Mouse (Mus musculus) stomach, embryonic 16.5 days (tissue): ENCODE results near the gene Btf3l4. TPM values are rescaled to one million over a fixed set of nuclear protein-coding genes. Genes with fewer than 3 reads are reported as not detected.

ENCODE experiments used
- ATAC-seq: fragments of 200-750 bp; cut with Nextera tagmentation; 2 replicates; pipeline ENCODE4 v1.8.0; 2017; ENCODE audit warnings: moderate number of reproducible peaks, moderate TSS enrichment; ENCODE audit not compliant: insufficient read depth, low FRiP score
- H3K27ac ChIP-seq: fragments of 300-500 bp; sonication (generic); 2 replicates; pipeline ENCODE4 v1.5.1; 2014; ENCODE audit warnings: low read length
- H3K27me3 ChIP-seq: fragments of 300-500 bp; sonication (generic); 2 replicates; pipeline ENCODE4 v1.6.1; 2014; ENCODE audit warnings: low read length, control low read depth, mixed read lengths; ENCODE audit not compliant: control insufficient read depth, insufficient read depth
- H3K36me3 ChIP-seq: fragments of 300-500 bp; sonication (generic); 2 replicates; pipeline ENCODE4 v1.6.1; 2014; ENCODE audit warnings: low read length; ENCODE audit not compliant: control insufficient read depth, insufficient read depth
- H3K4me1 ChIP-seq: fragments of 300-500 bp; sonication (generic); 2 replicates; pipeline ENCODE4 v1.6.1; 2014; ENCODE audit warnings: low read length, control low read depth, mixed read lengths; ENCODE audit not compliant: control insufficient read depth, insufficient read depth
- H3K4me2 ChIP-seq: fragments of 300-500 bp; sonication (generic); 2 replicates; pipeline ENCODE4 v1.6.1; 2014; ENCODE audit warnings: low read depth, low read length, mixed read lengths
- H3K4me3 ChIP-seq: fragments of 300-500 bp; sonication (generic); replicated peaks from 2 replicates; pipeline ENCODE4 v1.5.1; 2014; ENCODE audit warnings: mild to moderate bottlenecking, low read length
- H3K9ac ChIP-seq: fragments of 300-500 bp; sonication (generic); 2 replicates; pipeline ENCODE4 v1.6.1; 2014; ENCODE audit warnings: low read length
- H3K9me3 ChIP-seq: fragments of 300-500 bp; sonication (generic); replicated peaks from 2 replicates; pipeline ENCODE4 v1.6.1; 2016; ENCODE audit warnings: low read length, control low read depth; ENCODE audit not compliant: control insufficient read depth
- WGBS: fragments of 180-500 bp; shearing (Covaris S2); extraction: QIAGEN DNeasy Blood & Tissue Kit; methylation state at CpG from one replicate; pipeline ENCODE4 v1.1.7; 2014; 5-methylcytosine and 5-hydroxymethylcytosine counted together
- polyA plus RNA-seq: library from polyadenylated mRNA; unstranded; fragments of >200 nt; fragmentation: Nextera tagmentation; extraction: Ambion mirVana; gene quantifications from 2 replicates; pipeline ENCODE4 v1.2.1, GENCODE M21; 2015

The Btf3l4 gene
- polyA plus RNA-seq: 109 and 130 TPM in 2 replicates

GRCm38 (mm10) chr4:108832916-108833827, at the start of gene Btf3l4:
Btf3l4 (minus strand) TSS chr4:108833614.
- H3K4me2 ChIP-seq: peak within 1 kb of the TSS; percentile 77
- H3K27ac ChIP-seq: peak within 1 kb of the TSS; percentile 98
- H3K27me3 ChIP-seq: no peaks in the 10 kb centered on the region
- peak within 1 kb of the TSS; percentile 88 for H3K4me3 ChIP-seq
- no peaks in the 10 kb centered on the region for H3K9me3 ChIP-seq
- WGBS: under 1% methylated on average over 58 of the region's 73 CpGs
- H3K36me3 ChIP-seq: no peaks in the 10 kb centered on the region; the same call in 1 of the 2 replicates
- H3K9ac ChIP-seq: peak within 1 kb of the TSS; percentile 94
- ATAC-seq: peak; percentile 95
- peaks cover 18% of the 10 kb centered on the region for H3K4me1 ChIP-seq

GRCm38 (mm10) chr4:108878963-108879822, 45.8 kb upstream of the Btf3l4 start, which contains the start of gene Rab3b:
Rab3b (plus strand) TSS chr4:108879063.
- peak within 1 kb of the TSS; percentile 59 for H3K4me3 ChIP-seq
- H3K9ac ChIP-seq: peak within 1 kb of the TSS; percentile 74
- H3K27ac ChIP-seq: no peak within 1 kb of the TSS
- WGBS: under 1% methylated on average over 46 of the region's 46 CpGs
- no peaks in the 10 kb centered on the region for H3K4me1 ChIP-seq
- no peaks in the 10 kb centered on the region for H3K9me3 ChIP-seq
- peak; percentile 92 for ATAC-seq
- H3K36me3 ChIP-seq: no peaks in the 10 kb centered on the region
- H3K4me2 ChIP-seq: peak within 1 kb of the TSS; percentile 98
- no peaks in the 10 kb centered on the region; the same call in 1 of the 2 replicates for H3K27me3 ChIP-seq

DNA sequence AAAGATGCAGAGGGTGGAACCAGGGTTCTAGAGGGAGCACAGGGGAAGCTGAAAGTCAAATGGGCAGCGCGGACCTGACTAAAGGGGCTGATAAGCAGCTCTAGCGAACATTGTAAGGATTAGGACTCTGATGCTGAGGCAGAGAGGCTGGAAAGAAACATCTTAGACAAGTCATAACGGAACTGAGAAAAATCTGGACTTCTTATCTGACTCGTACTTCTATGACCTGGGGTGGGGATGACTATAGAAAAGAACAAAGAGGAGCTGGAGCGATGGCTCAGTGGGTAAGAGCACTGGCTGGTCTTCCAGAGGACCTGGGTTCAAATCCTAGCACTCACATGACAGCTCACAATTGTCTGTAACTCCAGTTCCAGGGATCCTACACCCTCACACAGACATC, 44.5 kb upstream of the Btf3l4 start:
- WGBS: 71% methylated on average over 6 of the region's 6 CpGs
- Histone ChIP-seq H3K4me3 (no peak overlapping the region), H3K27me3 (no peaks in the 10 kb centered on the region; the same call in 1 of the 2 replicates), H3K36me3 (no peaks in the 10 kb centered on the region), H3K27ac (no peak overlapping the region), H3K9me3 (no peaks in the 10 kb centered on the region), H3K4me2 (no peak overlapping the region), H3K9ac (no peak overlapping the region), H3K4me1 (no peaks in the 10 kb centered on the region)
- no peak for ATAC-seq

- Histone ChIP-seq H3K27me3 (no peaks in the 10 kb centered on the region), H3K4me3 (no peak overlapping the region), H3K4me2 (no peak overlapping the region), H3K4me1 (no peaks in the 10 kb centered on the region), H3K9me3 (no peaks in the 10 kb centered on the region), H3K9ac (no peak overlapping the region), H3K36me3 (no peaks in the 10 kb centered on the region), H3K27ac (no peak overlapping the region)
- WGBS: 92% methylated on average over 5 of the region's 5 CpGs
- ATAC-seq: no peak
These were observed 40.3 kb upstream of the Btf3l4 start for GRCm38 (mm10) chr4:108873746-108874145.

- 35% methylated on average over 10 of the region's 10 CpGs for WGBS
- H3K27ac ChIP-seq: no peak overlapping the region
- no peaks in the 10 kb centered on the region for H3K4me1 ChIP-seq
- peak; percentile 71 for ATAC-seq
- no peaks in the 10 kb centered on the region for H3K36me3 ChIP-seq
- no peaks in the 10 kb centered on the region for H3K9me3 ChIP-seq
- H3K27me3 ChIP-seq: no peaks in the 10 kb centered on the region
- no peak overlapping the region for H3K4me2 ChIP-seq
- H3K9ac ChIP-seq: no peak overlapping the region
- H3K4me3 ChIP-seq: no peak overlapping the region
These were observed 36.4 kb upstream of the Btf3l4 start for GRCm38 (mm10) chr4:108869730-108870374.

GRCm38 (mm10) chr4:108866806-108867205, 33.4 kb upstream of the Btf3l4 start:
- WGBS: 81% methylated on average over 7 of the region's 7 CpGs
- Histone ChIP-seq H3K4me3 (no peak overlapping the region), H3K27ac (no peak overlapping the region), H3K4me2 (no peak overlapping the region), H3K4me1 (no peaks in the 10 kb centered on the region), H3K27me3 (no peaks in the 10 kb centered on the region), H3K9ac (no peak overlapping the region), H3K9me3 (no peaks in the 10 kb centered on the region), H3K36me3 (0 out of 2 replicates have a peak, but pooled peaks cover 7% of the 10 kb centered on the region)
- ATAC-seq: no peak

GRCm38 (mm10) chr4:108848505-108848848, 15.1 kb upstream of the Btf3l4 start, which contains the start of gene A730015C16Rik:
A730015C16Rik (minus strand) TSS chr4:108848619.
- peak within 1 kb of the TSS; percentile 71 for H3K4me3 ChIP-seq
- 5% methylated on average over 20 of the region's 20 CpGs for WGBS
- H3K9me3 ChIP-seq: no peaks in the 10 kb centered on the region
- H3K4me1 ChIP-seq: peaks cover 15% of the 10 kb centered on the region
- peak; percentile 30; the same call in 1 of the 2 replicates for ATAC-seq
- peak within 1 kb of the TSS; percentile 87 for H3K27ac ChIP-seq
- H3K9ac ChIP-seq: peak within 1 kb of the TSS; percentile 87
- no peaks in the 10 kb centered on the region for H3K27me3 ChIP-seq
- no peaks in the 10 kb centered on the region; the same call in 1 of the 2 replicates for H3K36me3 ChIP-seq
- H3K4me2 ChIP-seq: peak within 1 kb of the TSS; percentile 89

DNA sequence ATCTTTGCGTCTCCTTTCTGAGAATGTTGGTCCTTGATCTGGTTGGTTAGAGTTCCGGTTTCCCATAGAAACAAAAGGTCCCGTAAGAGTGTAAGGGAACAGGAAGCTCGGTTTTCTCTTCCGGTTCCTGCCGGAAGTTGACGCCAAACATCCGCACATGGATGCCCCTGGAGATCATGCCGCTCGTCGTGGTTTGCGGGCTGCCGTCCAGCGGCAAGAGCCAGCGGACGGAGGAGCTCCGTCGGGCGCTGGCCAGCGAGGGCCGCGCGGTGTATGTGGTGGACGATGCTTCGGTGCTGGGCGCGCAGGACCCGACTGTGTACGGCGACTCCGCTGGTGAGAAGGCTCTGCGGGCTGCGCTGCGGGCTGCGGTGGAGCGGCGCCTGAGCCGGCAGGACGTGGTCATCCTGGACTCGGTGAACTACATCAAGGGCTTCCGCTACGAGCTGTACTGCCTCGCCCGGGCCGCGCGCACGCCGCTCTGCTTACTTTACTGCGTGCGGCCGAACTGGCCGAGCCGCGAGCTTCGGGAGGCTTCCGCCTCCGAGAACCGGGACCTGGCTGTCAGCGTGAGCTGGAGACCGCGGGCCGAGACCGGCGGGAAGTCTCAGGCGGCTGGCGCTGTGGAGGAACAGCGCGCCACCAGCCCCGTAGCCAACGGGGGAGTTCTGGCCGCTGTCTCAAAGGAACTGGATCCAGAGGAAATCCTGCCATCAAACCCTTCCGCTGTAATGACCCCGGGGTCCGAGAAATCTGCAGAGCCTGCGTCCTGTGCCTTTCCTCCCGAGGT, 14.5 kb upstream of the Btf3l4 start, which contains the start of gene Kti12:
TSS of gene Kti12 (plus strand) at position 71 of the 790 bp plus-strand sequence.
- Histone ChIP-seq H3K9ac (peak within 1 kb of the TSS; percentile 87), H3K9me3 (no peaks in the 10 kb centered on the region), H3K27ac (peak within 1 kb of the TSS; percentile 87), H3K27me3 (no peaks in the 10 kb centered on the region), H3K4me2 (peak within 1 kb of the TSS; percentile 89), H3K4me1 (peaks cover 17% of the 10 kb centered on the region), H3K4me3 (peak within 1 kb of the TSS; percentile 71), H3K36me3 (no peaks in the 10 kb centered on the region; the same call in 1 of the 2 replicates)
- WGBS: under 1% methylated on average over 77 of the region's 77 CpGs
- peak; percentile 81 for ATAC-seq
